Mouse (Mus musculus): Measurements from ENCODE around the gene Rcor3. TPM values are rescaled to one million over a fixed set of nuclear protein-coding genes. Genes with fewer than 3 reads are reported as not detected.

The Rcor3 gene
- polyA plus RNA-seq, 1 experiment = 31.4 TPM

DNA sequence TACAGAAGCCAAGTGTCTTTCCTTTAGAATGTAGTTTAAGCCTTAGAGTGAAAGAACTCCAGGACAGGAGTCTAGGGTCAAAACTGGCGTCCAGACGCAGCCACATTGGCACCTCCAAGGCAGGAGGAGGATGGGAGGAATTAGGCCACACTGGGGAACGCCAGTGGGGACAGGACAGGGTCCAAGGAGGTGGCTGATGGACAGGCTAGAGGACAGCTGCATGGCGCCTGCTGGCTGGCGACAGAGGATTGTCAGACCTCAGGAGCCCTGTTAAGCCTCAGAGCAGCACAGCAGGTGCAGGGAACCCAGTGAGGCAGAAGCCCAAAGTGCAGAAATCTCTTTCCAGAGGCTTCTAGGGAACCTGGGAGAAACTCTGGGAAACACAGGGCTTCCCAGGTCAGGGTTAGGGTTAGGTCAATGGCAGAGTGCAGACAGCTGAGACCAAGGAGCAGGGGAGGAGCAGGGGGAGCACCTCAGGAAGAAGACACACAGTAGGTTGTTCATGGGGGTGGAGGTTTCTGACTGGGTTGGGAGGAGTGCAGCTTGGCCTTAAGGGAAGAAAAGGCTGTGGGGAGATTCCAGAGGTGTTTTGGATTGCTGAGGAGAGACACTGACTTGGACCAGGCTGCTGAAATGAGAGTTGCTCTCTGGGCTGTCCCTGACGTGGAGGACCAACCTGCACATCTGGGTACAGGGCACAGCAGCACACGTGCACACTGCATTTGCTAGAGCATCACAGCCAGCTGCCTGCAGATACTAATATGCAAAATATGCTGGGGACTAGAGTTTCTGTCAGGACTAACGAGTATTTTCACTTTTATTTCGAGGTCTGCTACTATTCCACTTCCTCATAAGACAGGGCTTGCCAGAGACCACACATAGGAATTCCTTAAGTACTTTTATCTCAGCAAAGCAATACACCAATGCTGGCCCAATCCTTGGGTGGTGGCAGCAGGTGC, 48.4 kb downstream of the Rcor3 start:
- DNase-seq = no peak
- TF ChIP-seq POLR2A (IDR thresholded peaks at IDR 0.05; ENCODE audit: borderline replicate concordance, extremely low read depth, low read depth, low read length) = no peak
- TF ChIP-seq CTCF (IDR thresholded peaks at IDR 0.05; ENCODE audit: insufficient read depth, low read length) = no peak

DNA sequence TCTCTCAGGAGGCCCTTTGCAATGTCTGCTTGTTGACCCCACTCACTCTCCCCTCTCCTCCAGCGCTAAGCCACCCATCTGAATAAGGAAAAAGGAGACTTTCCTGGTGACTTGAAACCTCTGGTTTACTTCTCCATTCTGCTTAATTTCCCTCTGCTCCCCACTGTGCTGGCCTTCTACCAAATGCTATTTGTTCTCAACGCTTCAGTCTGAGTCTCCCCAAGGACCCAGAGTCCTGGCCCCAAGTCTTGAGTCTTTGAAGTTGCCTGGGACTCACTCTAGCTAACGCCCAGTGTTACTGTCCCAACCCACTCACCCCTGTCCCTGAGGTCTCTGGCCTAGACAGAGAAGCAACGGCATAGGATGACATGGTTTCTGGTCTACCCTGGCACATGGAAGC, 49.9 kb downstream of the Rcor3 start:
- 67% methylated on average over 4 of the region's 4 CpGs for WGBS
- H3K4me3 ChIP-seq (replicated peaks; ENCODE audit: extremely low read depth, low read depth, low read length) = no peak overlapping the region
- H3K4me1 ChIP-seq (ENCODE audit: control insufficient read depth, insufficient read depth, low read length) = peaks cover 22% of the 10 kb centered on the region
- no peak for DNase-seq
- TF ChIP-seq CTCF (IDR thresholded peaks at IDR 0.05; ENCODE audit: insufficient read depth, low read length) (no peak), POLR2A (IDR thresholded peaks at IDR 0.05; ENCODE audit: borderline replicate concordance, extremely low read depth, low read depth, low read length) (no peak)

More for the DNA sequence above, 48.4 kb downstream of the Rcor3 start:
- WGBS = 63% methylated on average over 9 of the region's 9 CpGs
- peaks cover 22% of the 10 kb centered on the region for H3K4me1 ChIP-seq (ENCODE audit: control insufficient read depth, insufficient read depth, low read length)
- no peak overlapping the region for H3K4me3 ChIP-seq (replicated peaks; ENCODE audit: extremely low read depth, low read depth, low read length)

DNA sequence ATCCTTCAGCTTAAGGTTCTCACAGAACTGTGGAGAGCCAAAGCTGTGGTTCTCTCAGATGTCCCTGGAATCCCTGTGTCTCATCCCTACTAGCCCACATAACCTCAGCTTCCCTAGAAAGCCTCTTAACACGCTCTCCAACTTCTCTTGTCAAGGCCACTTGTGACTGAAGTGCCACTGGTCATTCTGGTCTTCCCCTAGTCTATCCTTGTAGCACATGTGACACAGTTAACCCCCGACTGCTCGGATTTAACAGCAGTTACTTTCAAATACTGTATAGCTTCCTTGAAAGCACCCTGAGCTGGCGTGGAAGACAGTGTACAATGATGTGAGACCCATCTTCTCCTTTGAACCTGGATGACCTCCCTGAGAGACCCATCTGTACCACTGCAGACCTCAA, 50.8 kb downstream of the Rcor3 start:
- peaks cover 22% of the 10 kb centered on the region for H3K4me1 ChIP-seq (ENCODE audit: control insufficient read depth, insufficient read depth, low read length)
- 53% methylated on average over 4 of the region's 4 CpGs for WGBS
- H3K4me3 ChIP-seq (replicated peaks; ENCODE audit: extremely low read depth, low read depth, low read length) = no peak overlapping the region
- no peak for DNase-seq
- no peak for TF ChIP-seq POLR2A (IDR thresholded peaks at IDR 0.05; ENCODE audit: borderline replicate concordance, extremely low read depth, low read depth, low read length)
- no peak for TF ChIP-seq CTCF (IDR thresholded peaks at IDR 0.05; ENCODE audit: insufficient read depth, low read length)

DNA sequence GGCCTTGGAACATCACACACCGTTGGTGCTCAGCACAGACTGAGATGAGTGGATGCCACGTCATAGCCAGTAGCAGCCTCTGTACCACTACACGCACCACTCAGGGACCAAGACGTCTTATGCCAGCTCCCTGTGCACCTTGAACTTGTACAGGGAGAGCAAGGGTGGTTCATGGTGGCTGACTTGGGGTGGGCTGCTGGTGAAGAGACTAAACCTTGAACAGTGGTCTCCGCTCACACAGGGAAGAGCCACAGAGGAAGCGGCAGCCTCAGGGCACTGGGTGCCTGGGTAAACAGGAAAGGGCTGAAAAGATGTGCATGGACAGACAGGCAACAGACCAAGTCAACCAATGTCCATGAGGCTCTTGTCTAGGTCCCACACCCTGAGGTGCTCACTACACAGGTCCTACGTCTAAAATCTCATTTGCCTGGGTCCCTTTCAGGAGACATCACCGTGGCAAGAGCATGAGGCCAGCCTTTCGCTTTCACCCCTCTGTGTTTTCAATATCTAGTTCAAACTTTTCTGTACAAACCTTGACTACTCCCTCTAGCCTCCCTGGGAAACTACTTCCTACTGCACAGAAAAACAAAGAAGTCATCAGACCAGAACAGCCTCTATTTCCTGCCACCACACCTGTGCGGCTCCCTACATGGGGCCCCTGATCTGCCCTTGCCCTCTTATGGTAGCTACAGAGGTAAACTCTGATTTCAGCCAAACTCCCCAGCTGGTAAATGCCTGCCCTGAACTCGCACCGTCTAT, 51.4 kb downstream of the Rcor3 start:
- H3K4me3 ChIP-seq (replicated peaks; ENCODE audit: extremely low read depth, low read depth, low read length) = no peak overlapping the region
- no peak for DNase-seq
- H3K4me1 ChIP-seq (ENCODE audit: control insufficient read depth, insufficient read depth, low read length) = peaks cover 22% of the 10 kb centered on the region
- TF ChIP-seq CTCF (IDR thresholded peaks at IDR 0.05; ENCODE audit: insufficient read depth, low read length) (no peak), POLR2A (IDR thresholded peaks at IDR 0.05; ENCODE audit: borderline replicate concordance, extremely low read depth, low read depth, low read length) (no peak)
- WGBS = 43% methylated on average over 12 of the region's 12 CpGs

DNA sequence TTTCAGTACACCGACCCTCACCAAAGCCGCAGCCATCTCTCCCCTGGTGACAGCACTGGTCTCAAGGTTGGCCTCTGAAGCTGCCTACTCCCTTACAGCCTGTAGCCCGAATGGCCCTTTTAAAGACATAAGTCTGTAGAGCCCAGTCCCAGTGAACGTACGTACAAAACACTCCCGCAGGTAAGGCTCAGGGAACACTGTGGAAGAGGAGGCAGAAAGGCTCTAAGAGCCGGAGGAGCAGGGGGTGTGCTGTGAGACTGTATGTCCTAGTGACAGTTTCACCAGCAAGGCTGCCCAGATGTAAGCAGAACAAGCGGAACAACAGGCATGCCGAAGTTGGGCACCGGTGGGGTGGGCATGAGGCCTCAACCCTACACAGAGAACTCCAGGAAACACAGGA, 52.6 kb downstream of the Rcor3 start:
- Histone ChIP-seq H3K4me3 (replicated peaks; ENCODE audit: extremely low read depth, low read depth, low read length) (no peak overlapping the region), H3K4me1 (ENCODE audit: control insufficient read depth, insufficient read depth, low read length) (peaks cover 17% of the 10 kb centered on the region)
- WGBS = 89% methylated on average over 10 of the region's 10 CpGs
- TF ChIP-seq POLR2A (IDR thresholded peaks at IDR 0.05; ENCODE audit: borderline replicate concordance, extremely low read depth, low read depth, low read length) = no peak
- no peak for TF ChIP-seq CTCF (IDR thresholded peaks at IDR 0.05; ENCODE audit: insufficient read depth, low read length)
- no peak for DNase-seq

DNA sequence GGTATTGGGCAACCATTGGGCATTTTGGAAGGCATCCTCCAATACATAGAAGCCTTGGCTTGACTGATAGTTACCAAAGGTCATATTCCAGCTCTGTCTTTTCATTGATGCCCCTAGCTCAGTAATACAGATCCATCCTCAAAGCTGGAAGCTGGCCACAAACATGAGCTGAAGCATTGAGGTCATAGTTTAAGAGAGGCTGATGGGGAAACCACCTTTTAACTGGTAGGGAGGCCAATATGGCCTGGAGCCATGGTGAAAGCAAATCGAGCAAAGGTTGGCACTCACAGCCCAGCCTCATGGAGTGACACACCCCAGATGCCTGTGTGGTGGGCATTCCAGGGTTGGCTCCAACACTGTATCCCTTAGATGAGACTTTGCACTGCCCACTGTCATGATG, 55.2 kb downstream of the Rcor3 start:
- H3K4me3 ChIP-seq (replicated peaks; ENCODE audit: extremely low read depth, low read depth, low read length) = no peak overlapping the region
- TF ChIP-seq CTCF (IDR thresholded peaks at IDR 0.05; ENCODE audit: insufficient read depth, low read length) (no peak), POLR2A (IDR thresholded peaks at IDR 0.05; ENCODE audit: borderline replicate concordance, extremely low read depth, low read depth, low read length) (no peak)
- 52% methylated on average over 1 of the region's 1 CpGs for WGBS
- DNase-seq = no peak
- peaks cover 27% of the 10 kb centered on the region for H3K4me1 ChIP-seq (ENCODE audit: control insufficient read depth, insufficient read depth, low read length)

DNA sequence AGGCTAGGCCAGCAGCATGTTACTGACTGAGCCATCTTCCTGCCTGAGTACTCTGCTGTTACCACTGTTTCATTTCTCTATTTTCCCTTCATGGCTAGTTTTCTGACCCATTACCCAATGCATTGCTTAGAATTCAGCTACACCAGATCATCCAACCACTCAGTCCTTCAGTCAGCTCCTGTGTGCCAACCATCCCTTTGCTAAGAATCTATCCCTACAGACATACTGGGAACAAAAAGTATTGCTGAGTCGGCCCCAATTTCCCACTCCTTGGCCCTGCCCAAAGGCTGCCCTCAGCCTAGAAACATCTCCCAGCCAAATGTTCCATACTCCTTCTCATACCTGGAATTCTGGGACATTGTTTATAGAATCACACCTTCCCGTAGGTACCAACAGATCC, 56.7 kb downstream of the Rcor3 start:
- TF ChIP-seq CTCF (IDR thresholded peaks at IDR 0.05; ENCODE audit: insufficient read depth, low read length) (no peak), POLR2A (IDR thresholded peaks at IDR 0.05; ENCODE audit: borderline replicate concordance, extremely low read depth, low read depth, low read length) (no peak)
- 94% methylated on average over 2 of the region's 2 CpGs for WGBS
- peaks cover 29% of the 10 kb centered on the region for H3K4me1 ChIP-seq (ENCODE audit: control insufficient read depth, insufficient read depth, low read length)
- no peak for DNase-seq
- no peak overlapping the region for H3K4me3 ChIP-seq (replicated peaks; ENCODE audit: extremely low read depth, low read depth, low read length)

DNA sequence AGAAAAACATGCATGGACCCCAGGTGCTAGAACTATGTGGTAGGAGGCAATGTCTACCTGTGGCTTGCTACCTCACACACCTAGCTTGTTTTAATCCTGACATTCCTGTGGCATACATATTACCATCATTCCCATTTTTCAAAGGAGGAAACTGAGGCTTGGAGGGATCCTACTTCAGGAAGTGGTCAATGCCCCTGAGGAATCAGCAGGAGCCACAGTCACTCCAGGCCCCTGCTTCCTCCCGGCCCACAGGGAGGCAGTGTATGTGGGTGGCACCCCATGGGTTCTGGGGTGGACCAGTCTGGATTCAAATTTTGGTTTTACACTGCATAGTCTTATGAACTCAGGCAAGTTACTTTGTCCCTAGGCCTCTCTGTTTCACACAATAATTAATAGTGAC, 58.7 kb downstream of the Rcor3 start:
- Histone ChIP-seq H3K4me1 (ENCODE audit: control insufficient read depth, insufficient read depth, low read length) (peaks cover 31% of the 10 kb centered on the region), H3K4me3 (replicated peaks; ENCODE audit: extremely low read depth, low read depth, low read length) (no peak overlapping the region)
- DNase-seq = no peak
- WGBS = 66% methylated on average over 1 of the region's 1 CpGs
- TF ChIP-seq POLR2A (IDR thresholded peaks at IDR 0.05; ENCODE audit: borderline replicate concordance, extremely low read depth, low read depth, low read length) = no peak

DNA sequence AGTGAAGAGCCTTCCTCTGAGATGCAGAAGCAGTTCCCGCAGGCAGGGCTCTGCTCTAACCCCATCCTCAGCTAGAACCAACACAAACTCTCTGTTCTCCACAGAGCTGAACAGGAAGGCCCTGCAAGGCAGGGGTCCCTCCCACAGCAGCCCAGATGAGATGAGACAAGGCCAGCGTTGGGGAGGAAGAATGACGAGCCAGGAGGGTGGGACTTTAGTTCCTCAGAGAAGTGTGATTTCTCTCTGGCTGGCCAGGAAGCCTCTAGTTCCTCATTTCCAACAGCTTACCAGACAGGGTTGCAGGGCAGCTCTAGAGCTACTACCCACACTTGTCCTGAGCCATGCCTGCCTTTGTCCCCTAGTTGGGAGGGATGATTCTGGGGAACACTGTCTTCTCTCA, 59.5 kb downstream of the Rcor3 start:
- 15% methylated on average over 3 of the region's 3 CpGs for WGBS
- TF ChIP-seq POLR2A (IDR thresholded peaks at IDR 0.05; ENCODE audit: borderline replicate concordance, extremely low read depth, low read depth, low read length) (no peak), CTCF (IDR thresholded peaks at IDR 0.05; ENCODE audit: insufficient read depth, low read length) (no peak)
- Histone ChIP-seq H3K4me1 (ENCODE audit: control insufficient read depth, insufficient read depth, low read length) (peaks cover 31% of the 10 kb centered on the region), H3K4me3 (replicated peaks; ENCODE audit: extremely low read depth, low read depth, low read length) (no peak overlapping the region)
- DNase-seq = peak; percentile 44
